Mouse (Mus musculus) embryonic fibroblast, embryonic 13.5 days (primary cell): ENCODE data around the gene Spin2-ps6. TPM values are rescaled to one million over a fixed set of nuclear protein-coding genes. Genes with fewer than 3 reads are reported as not detected.
"Not testable (repeated sequence)": the region's sequence is repeated elsewhere in the genome, so short reads cannot be mapped to it uniquely, and the experiment has no call there.

Source experiments
- H3K27ac ChIP-seq: 2 replicates; pipeline ENCODE4 v1.5.1; 2012; ENCODE audit warnings: low read length, control low read depth, inconsistent platforms; ENCODE audit not compliant: insufficient read depth
- H3K4me1 ChIP-seq: 2 replicates; pipeline ENCODE4 v1.6.1; 2011; ENCODE audit warnings: low read length; ENCODE audit not compliant: control insufficient read depth, insufficient read depth
- H3K4me3 ChIP-seq: 2 replicates; pipeline ENCODE4 v1.5.1; 2011; ENCODE audit warnings: mild to moderate bottlenecking, control low read depth, low read length; ENCODE audit not compliant: insufficient read depth
- polyA plus RNA-seq: library from polyadenylated mRNA; stranded (reverse); fragments of >200 nt; gene quantifications from 2 replicates; pipeline ENCODE4 v1.2.4, GENCODE M21; 2011; ENCODE audit warnings: low read depth; ENCODE audit not compliant: missing spikeins, insufficient read length

Gene Spin2-ps6
- polyA plus RNA-seq = not detected in 2 replicates

DNA sequence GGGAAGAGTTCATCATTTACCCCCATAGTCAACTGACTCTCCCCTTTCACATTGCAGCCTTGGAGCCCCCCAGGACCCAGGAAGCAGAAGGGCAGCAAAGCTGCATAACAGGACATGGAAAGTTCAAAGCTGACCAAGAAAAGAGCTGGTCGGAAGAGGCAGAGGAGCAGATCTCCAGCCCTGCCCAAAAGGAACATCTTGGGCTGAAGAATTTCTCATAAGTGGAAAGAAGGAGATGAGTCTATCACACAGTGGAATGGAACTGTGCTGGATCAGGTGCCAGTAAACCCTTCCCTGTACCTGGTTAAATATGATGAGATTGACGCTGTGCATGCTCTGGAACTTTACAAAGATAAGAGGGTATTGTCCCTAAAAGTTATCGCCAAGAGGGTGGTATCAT lies at the start of gene Spin2-ps6:
TSS of gene Spin2-ps6 (plus strand) at position 301 of the 400 bp plus-strand sequence.
- not testable (repeated sequence) for H3K27ac ChIP-seq, H3K4me1 ChIP-seq, H3K4me3 ChIP-seq

Other genes with a start within 250 kb of the Spin2-ps6 start
- gene Btbd35f12, start 78.5 kb downstream of the Spin2-ps6 start, polyA plus RNA-seq = not detected in 2 replicates